Mouse (Mus musculus) urinary bladder, postnatal 36 days (tissue): ENCODE data around the gene Fgfrl1.
A peak's percentile ranks its signal among the peaks of the same experiment; 100 is the strongest.

Source experiments
- DNase-seq, 2 experiments: peaks; one replicate each; pipeline ENCODE4 v3.0.0; 2022; ENCODE audit warnings: low spot score in 2 of 2, mixed read lengths in 1 of 2

The Fgfrl1 gene

GRCm38 (mm10) chr5:108692271-108692670 is at the start of gene Fgfrl1:
Fgfrl1 (plus strand) TSS chr5:108692382.
- DNase-seq, result peak; percentile 53 to 58

GRCm38 (mm10) chr5:108643674-108644073 is 48.5 kb upstream of the Fgfrl1 start:
- DNase-seq, result no peak

GRCm38 (mm10) chr5:108645651-108646342 is 46.4 kb upstream of the Fgfrl1 start:
- DNase-seq, result no peak

- no peak for DNase-seq
These were observed 45.9 kb upstream of the Fgfrl1 start for GRCm38 (mm10) chr5:108646343-108646660.

- no peak for DNase-seq
These were observed 44.9 kb upstream of the Fgfrl1 start for GRCm38 (mm10) chr5:108647311-108647710.

- DNase-seq, result no peak
These were observed 44.2 kb upstream of the Fgfrl1 start for GRCm38 (mm10) chr5:108647820-108648465.

- no peak for DNase-seq
These were observed 43.1 kb upstream of the Fgfrl1 start for GRCm38 (mm10) chr5:108648937-108649576.

GRCm38 (mm10) chr5:108650341-108650740 is 41.8 kb upstream of the Fgfrl1 start:
- no peak for DNase-seq

- no peak for DNase-seq
These were observed 41.0 kb upstream of the Fgfrl1 start for GRCm38 (mm10) chr5:108651136-108651720.

- peak in 1 of 2 experiments; percentile 50 for DNase-seq
These were observed 40.4 kb upstream of the Fgfrl1 start for GRCm38 (mm10) chr5:108651823-108652222.

- no peak for DNase-seq
These were observed 38.8 kb upstream of the Fgfrl1 start for GRCm38 (mm10) chr5:108653341-108653740.

- no peak for DNase-seq
These were observed 37.7 kb upstream of the Fgfrl1 start for GRCm38 (mm10) chr5:108654444-108654990.

GRCm38 (mm10) chr5:108655381-108655780 is 36.8 kb upstream of the Fgfrl1 start:
- no peak for DNase-seq

GRCm38 (mm10) chr5:108655891-108656650 is 36.1 kb upstream of the Fgfrl1 start:
- no peak for DNase-seq

GRCm38 (mm10) chr5:108657406-108657805 is 34.8 kb upstream of the Fgfrl1 start:
- no peak for DNase-seq

- DNase-seq, result no peak
These were observed 33.6 kb upstream of the Fgfrl1 start for GRCm38 (mm10) chr5:108658611-108659010.

GRCm38 (mm10) chr5:108659698-108660631 is 32.2 kb upstream of the Fgfrl1 start, which contains the start of gene Idua:
Idua (plus strand) TSS chr5:108660331.
- DNase-seq, result peak in 1 of 2 experiments; percentile 18

- peak; percentile 89 to 91 for DNase-seq
These were observed 31.4 kb upstream of the Fgfrl1 start for GRCm38 (mm10) chr5:108660632-108661268.

- DNase-seq, result no peak
These were observed 29.4 kb upstream of the Fgfrl1 start for GRCm38 (mm10) chr5:108662772-108663171.

GRCm38 (mm10) chr5:108665066-108665465 is 27.1 kb upstream of the Fgfrl1 start:
- no peak for DNase-seq
